Comparison of ENCODE assay signal across 11 mouse cellular contexts in genomic region chr6:143288491-143289130, GRCm38 (mm10).
DNase-seq lines count a peak whose midpoint lies in the region; ATAC-seq and TF ChIP-seq lines count a peak whose summit lies in the region.
"Had no signal": no experiment of that assay in that cellular context is flagged by ENCODE, and none has a peak within 500 bp of the region (broad histone marks: within the 10 kb centered on the region; RNA-seq: fewer than 3 reads in every experiment).

No protein-coding gene starts in this region.

- H3K4me3 ChIP-seq in hindbrain, postnatal 0 days (ENCODE audit: low read length): no peak overlapping the region
- H3K4me3 ChIP-seq in hindbrain, embryonic 16.5 days (ENCODE audit: low read length): no peak overlapping the region
- no peak overlapping the region for H3K4me3 ChIP-seq in gastrocnemius, adult 2 months
- H3K4me3 ChIP-seq: heart, embryonic 12.5 days; liver, embryonic 13.5 days had no signal

- intact Hi-C loops in gastrocnemius, adult 2 months (cut with DNase I): no loop called here

- TF ChIP-seq CTCF in hindbrain, postnatal 0 days (IDR thresholded peaks at IDR 0.05; ENCODE audit: low read depth): no peak
- TF ChIP-seq CTCF in gastrocnemius, adult 2 months (IDR thresholded peaks at IDR 0.05): no peak

- H3K36me3 ChIP-seq in hindbrain, postnatal 0 days (ENCODE audit: insufficient read depth, low read length): no peaks in the 10 kb centered on the region
- H3K36me3 ChIP-seq in hindbrain, embryonic 16.5 days (ENCODE audit: control insufficient read depth, insufficient read depth, low read length): no peaks in the 10 kb centered on the region
- H3K36me3 ChIP-seq: heart, embryonic 12.5 days; liver, embryonic 13.5 days had no signal

- H3K27ac ChIP-seq in hindbrain, postnatal 0 days: no peak overlapping the region
- no peak overlapping the region for H3K27ac ChIP-seq in hindbrain, embryonic 16.5 days (ENCODE audit: low read depth, low read length)
- H3K27ac ChIP-seq in gastrocnemius, adult 2 months: no peak overlapping the region
- H3K27ac ChIP-seq: liver, embryonic 13.5 days had no signal

- no peaks in the 10 kb centered on the region for H3K4me1 ChIP-seq in hindbrain, postnatal 0 days (ENCODE audit: insufficient read depth, low read length)
- H3K4me1 ChIP-seq in hindbrain, embryonic 16.5 days (ENCODE audit: control insufficient read depth, insufficient read depth, low read depth, low read length): no peaks in the 10 kb centered on the region
- H3K4me1 ChIP-seq: liver, embryonic 13.5 days had no signal

- H3K9me3 ChIP-seq in hindbrain, postnatal 0 days (ENCODE audit: low read length): no peaks in the 10 kb centered on the region
- no peaks in the 10 kb centered on the region for H3K9me3 ChIP-seq in hindbrain, embryonic 16.5 days (ENCODE audit: control insufficient read depth, low read length)
- H3K9me3 ChIP-seq: heart, embryonic 12.5 days; liver, embryonic 13.5 days had no signal

- H3K4me2 ChIP-seq in hindbrain, postnatal 0 days (ENCODE audit: low read depth, low read length): 0 out of 2 replicates have a peak overlapping the region, but pooled peaks have one; percentile 7
- H3K4me2 ChIP-seq in hindbrain, embryonic 16.5 days (ENCODE audit: low read length): no peak overlapping the region
- H3K4me2 ChIP-seq: heart, embryonic 12.5 days; liver, embryonic 13.5 days had no signal

- no peak overlapping the region for H3K9ac ChIP-seq in hindbrain, postnatal 0 days (replicated peaks; ENCODE audit: low read length)
- H3K9ac ChIP-seq in hindbrain, embryonic 16.5 days (ENCODE audit: low read depth, low read length): no peak overlapping the region
- H3K9ac ChIP-seq: heart, embryonic 12.5 days; liver, embryonic 13.5 days had no signal

- ATAC-seq in hindbrain, postnatal 0 days: no peak
- ATAC-seq in hindbrain, embryonic 16.5 days: no peak

- DNase-seq in hindbrain, postnatal 0 days (ENCODE audit: low spot score): no peak
- DNase-seq in frontal cortex, postnatal 10 days (ENCODE audit: low spot score in 2 of 2): peak; percentile 36 to 60
- peak; percentile 16 to 63 for DNase-seq in left cerebral cortex, adult 18-20 months (ENCODE audit: low spot score in 2 of 2)
- peak; percentile 47 to 54 for DNase-seq in right cerebral cortex, postnatal 36 days (ENCODE audit: low spot score in 2 of 2)
- no peak for DNase-seq in heart, postnatal 4 days
- no peak for DNase-seq in adrenal gland, postnatal 14 days
- no peak for DNase-seq in gastrocnemius, adult 2 months
- DNase-seq: kidney, postnatal 14 days; liver, embryonic 13.5 days had no signal

- 75% methylated on average over 19 of the region's 19 CpGs for WGBS in hindbrain, postnatal 0 days
- WGBS in hindbrain, embryonic 16.5 days: 71% methylated on average over 19 of the region's 19 CpGs

- no peaks in the 10 kb centered on the region for H3K27me3 ChIP-seq in hindbrain, postnatal 0 days (ENCODE audit: insufficient read depth, low read length)
- H3K27me3 ChIP-seq in hindbrain, embryonic 16.5 days (replicated peaks; ENCODE audit: control insufficient read depth, insufficient read depth, low read length): no peaks in the 10 kb centered on the region
- H3K27me3 ChIP-seq: heart, embryonic 12.5 days; liver, embryonic 13.5 days had no signal

Comparison
In these comparisons a context has a peak if more than half of its experiments do, and no peak if none do; other contexts are left out.
1. DNase-seq: peak in frontal cortex, postnatal 10 days (2 of 2), left cerebral cortex, adult 18-20 months (2 of 2) and right cerebral cortex, postnatal 36 days (2 of 2); none in hindbrain, postnatal 0 days (single experiment), heart, postnatal 4 days (single experiment), adrenal gland, postnatal 14 days (single experiment) and gastrocnemius, adult 2 months (single experiment).